Mouse (Mus musculus) heart, postnatal 0 days (tissue): ENCODE measurements around the gene Dpp4. TPM values are rescaled to one million over a fixed set of nuclear protein-coding genes. Genes with fewer than 3 reads are reported as not detected.

Experiments
- ATAC-seq: fragments of 200-750 bp; cut with Nextera tagmentation; 2 replicates; pipeline ENCODE4 v1.8.0; 2017; ENCODE audit warnings: low read depth, moderate number of reproducible peaks, moderate library complexity; ENCODE audit not compliant: insufficient read depth
- DNase-seq: peaks from one replicate; pipeline ENCODE4 v3.0.0-alpha.2; 2016; ENCODE audit warnings: low spot score
- H3K27ac ChIP-seq: fragments of 300-500 bp; sonication (generic); 2 replicates; pipeline ENCODE4 v1.5.1; 2014; ENCODE audit warnings: low read depth, mild to moderate bottlenecking
- H3K27me3 ChIP-seq: fragments of 300-500 bp; sonication (generic); 2 replicates; pipeline ENCODE4 v1.6.1; 2014; ENCODE audit warnings: low read length, mixed read lengths; ENCODE audit not compliant: control insufficient read depth, insufficient read depth
- H3K36me3 ChIP-seq: fragments of 300-500 bp; sonication (generic); replicated peaks from 2 replicates; pipeline ENCODE4 v1.6.1; 2014; ENCODE audit warnings: low read length, mixed read lengths; ENCODE audit not compliant: control insufficient read depth, insufficient read depth
- H3K4me1 ChIP-seq: fragments of 300-500 bp; sonication (generic); 2 replicates; pipeline ENCODE4 v1.6.1; 2014; ENCODE audit warnings: antibody characterized with exemption; ENCODE audit not compliant: control insufficient read depth, insufficient read depth
- H3K4me2 ChIP-seq: fragments of 300-500 bp; sonication (generic); 2 replicates; pipeline ENCODE4 v1.6.1; 2014; ENCODE audit warnings: low read depth, mild to moderate bottlenecking, low read length, moderate library complexity
- H3K4me3 ChIP-seq: fragments of 300-500 bp; sonication (generic); 2 replicates; pipeline ENCODE4 v1.5.1; 2014; ENCODE audit warnings: low read depth, low read length
- H3K9ac ChIP-seq: fragments of 300-500 bp; sonication (generic); replicated peaks from 2 replicates; pipeline ENCODE4 v1.6.1; 2014; ENCODE audit warnings: low read depth, low read length, mixed read lengths
- H3K9me3 ChIP-seq: fragments of 300-500 bp; sonication (generic); replicated peaks from 2 replicates; pipeline ENCODE4 v1.6.1; 2016; ENCODE audit warnings: low read length; ENCODE audit not compliant: control insufficient read depth
- CTCF ChIP-seq: IDR thresholded peaks from 2 replicates; pipeline ENCODE4 v1.5.1; 2016; ENCODE audit warnings: antibody characterized with exemption, control low read depth, low read depth
- EP300 ChIP-seq: IDR thresholded peaks from 2 replicates; pipeline ENCODE4 v1.6.1; 2016; ENCODE audit warnings: antibody characterized with exemption, low read depth
- WGBS: fragments of 180-500 bp; shearing (Covaris S2); extraction: QIAGEN DNeasy Blood & Tissue Kit; methylation state at CpG from one replicate; pipeline ENCODE4 v1.1.7; 2014; 5-methylcytosine and 5-hydroxymethylcytosine counted together
- polyA plus RNA-seq: library from polyadenylated mRNA; unstranded; fragments of >200 nt; fragmentation: Nextera tagmentation; extraction: Ambion mirVana; gene quantifications from 2 replicates; pipeline ENCODE4 v1.2.1, GENCODE M21; 2015
- total RNA-seq: library from RNA; depleted of rRNA; stranded (reverse); fragments of >200 nt; gene quantifications from 2 replicates; pipeline ENCODE4 v1.2.3, GENCODE M21; 2014; ENCODE audit warnings: low replicate concordance

The Dpp4 gene
- total and polyA plus RNA-seq, 2 experiments from 2014 or later: 5.2 to 10.4 TPM

GRCm38 (mm10) chr2:62341734-62342128, 70.3 kb downstream of the Dpp4 start:
- no peak for DNase-seq
- Histone ChIP-seq H3K36me3 (no peaks in the 10 kb centered on the region), H3K27ac (no peak overlapping the region), H3K4me3 (no peak overlapping the region), H3K4me1 (no peaks in the 10 kb centered on the region), H3K27me3 (no peaks in the 10 kb centered on the region), H3K9me3 (no peaks in the 10 kb centered on the region), H3K9ac (no peak overlapping the region), H3K4me2 (peak overlapping the region; percentile 41)
- no peak for TF ChIP-seq EP300
- TF ChIP-seq CTCF: no peak
- 46% methylated on average over 14 of the region's 14 CpGs for WGBS
- no peak for ATAC-seq

- Histone ChIP-seq H3K9ac (no peak overlapping the region), H3K36me3 (no peaks in the 10 kb centered on the region), H3K27ac (no peak overlapping the region), H3K4me3 (no peak overlapping the region), H3K9me3 (no peaks in the 10 kb centered on the region), H3K27me3 (no peaks in the 10 kb centered on the region), H3K4me2 (peak overlapping the region; percentile 41), H3K4me1 (no peaks in the 10 kb centered on the region)
- no peak for DNase-seq
- 68% methylated on average over 3 of the region's 3 CpGs for WGBS
- no peak for ATAC-seq
- no peak for TF ChIP-seq CTCF
- TF ChIP-seq EP300: no peak
These were observed 70.8 kb downstream of the Dpp4 start for GRCm38 (mm10) chr2:62341061-62341733.

- ATAC-seq (no peak), DNase-seq (no peak)
- 71% methylated on average over 4 of the region's 4 CpGs for WGBS
- H3K9me3 ChIP-seq: no peaks in the 10 kb centered on the region
- no peak overlapping the region for H3K4me2 ChIP-seq
- H3K4me3 ChIP-seq: no peak overlapping the region
- no peaks in the 10 kb centered on the region for H3K27me3 ChIP-seq
- H3K27ac ChIP-seq: no peak overlapping the region
- no peak for TF ChIP-seq CTCF
- TF ChIP-seq EP300: no peak
- no peaks in the 10 kb centered on the region for H3K36me3 ChIP-seq
- H3K9ac ChIP-seq: no peak overlapping the region
- no peaks in the 10 kb centered on the region for H3K4me1 ChIP-seq
These were observed 72.6 kb downstream of the Dpp4 start for GRCm38 (mm10) chr2:62339222-62339944.

GRCm38 (mm10) chr2:62337086-62337485, 74.9 kb downstream of the Dpp4 start:
- H3K27me3 ChIP-seq: no peaks in the 10 kb centered on the region
- no peak overlapping the region for H3K27ac ChIP-seq
- H3K4me2 ChIP-seq: no peak overlapping the region
- ATAC-seq (no peak), DNase-seq (no peak)
- no peak overlapping the region for H3K9ac ChIP-seq
- whole genome bisulfite sequencing: 73% methylated on average over 7 of the region's 7 CpGs
- no peaks in the 10 kb centered on the region for H3K4me1 ChIP-seq
- H3K36me3 ChIP-seq: no peaks in the 10 kb centered on the region
- no peaks in the 10 kb centered on the region for H3K9me3 ChIP-seq
- H3K4me3 ChIP-seq: no peak overlapping the region
- TF ChIP-seq CTCF (no peak), EP300 (no peak)

- 88% methylated on average over 4 of the region's 4 CpGs for WGBS
These were observed 77.4 kb downstream of the Dpp4 start for GRCm38 (mm10) chr2:62334397-62335243.

More at GRCm38 (mm10) chr2:62334397-62335243, 77.4 kb downstream of the Dpp4 start:
- Histone ChIP-seq H3K27me3 (no peaks in the 10 kb centered on the region), H3K4me1 (no peaks in the 10 kb centered on the region), H3K4me2 (no peak overlapping the region), H3K36me3 (no peaks in the 10 kb centered on the region), H3K9ac (no peak overlapping the region), H3K9me3 (no peaks in the 10 kb centered on the region), H3K27ac (no peak overlapping the region), H3K4me3 (no peak overlapping the region)
- TF ChIP-seq EP300: no peak
- TF ChIP-seq CTCF: no peak
- ATAC-seq (no peak), DNase-seq (no peak)
